Mouse (Mus musculus) lung, postnatal 0 days (tissue): Measurements from ENCODE around the gene Aldh3a2.

Experiments used
- CTCF ChIP-seq: IDR thresholded peaks from 2 replicates; pipeline ENCODE4 v1.5.1; 2016; ENCODE audit warnings: antibody characterized with exemption, mild to moderate bottlenecking
- EP300 ChIP-seq: IDR thresholded peaks from 2 replicates; pipeline ENCODE4 v1.6.1; 2016; ENCODE audit warnings: antibody characterized with exemption, mild to moderate bottlenecking, control low read depth

DNA sequence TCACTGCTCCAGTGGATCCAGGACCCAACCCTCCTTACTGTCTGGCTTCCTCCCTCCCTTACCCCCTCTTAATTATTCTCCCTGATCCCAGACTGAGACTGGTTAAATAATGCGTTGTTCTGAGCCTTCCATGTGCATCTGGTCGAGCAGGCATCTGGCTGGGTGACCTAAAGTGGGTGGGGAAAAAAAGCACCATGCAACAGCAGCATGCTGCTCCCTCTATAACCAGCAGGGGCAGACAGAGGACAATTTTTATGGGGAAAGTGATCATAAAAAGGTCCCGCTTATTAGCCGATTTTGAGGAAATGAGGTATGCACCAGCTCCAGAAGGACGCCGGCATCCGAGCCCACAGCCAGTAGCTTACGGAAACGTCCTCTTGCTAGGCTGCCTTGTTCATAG is 35.9 kb downstream of the Aldh3a2 start:
- TF ChIP-seq CTCF = peak; percentile 86
- TF ChIP-seq EP300 = no peak
